Mouse (Mus musculus) hindbrain, embryonic 11.5 days (tissue): Measurements from ENCODE around the gene Gm12184. TPM values are rescaled to one million over a fixed set of nuclear protein-coding genes. Genes with fewer than 3 reads are reported as not detected.

Experiments
- ATAC-seq: fragments of 200-750 bp; cut with Nextera tagmentation; 2 replicates; pipeline ENCODE4 v1.8.0; 2017; ENCODE audit warnings: mild to moderate bottlenecking, moderate TSS enrichment, moderate library complexity; ENCODE audit not compliant: low FRiP score
- DNase-seq: peaks from one replicate; pipeline ENCODE4 v3.0.0-alpha.2; 2015; ENCODE audit warnings: low spot score
- H3K27ac ChIP-seq: fragments of 300-500 bp; sonication (generic); 2 replicates; pipeline ENCODE4 v1.5.1; 2014; ENCODE audit warnings: mild to moderate bottlenecking, low read depth, low read length
- H3K27me3 ChIP-seq: fragments of 300-500 bp; sonication (generic); 2 replicates; pipeline ENCODE4 v1.6.1; 2014; ENCODE audit warnings: mild to moderate bottlenecking, low read length, moderate library complexity, mixed read lengths; ENCODE audit not compliant: control insufficient read depth, insufficient read depth
- H3K36me3 ChIP-seq: fragments of 300-500 bp; sonication (generic); 2 replicates; pipeline ENCODE4 v1.6.1; 2014; ENCODE audit warnings: mild to moderate bottlenecking, low read length, moderate library complexity, mixed read lengths; ENCODE audit not compliant: control insufficient read depth, insufficient read depth
- H3K4me1 ChIP-seq: fragments of 300-500 bp; sonication (generic); replicated peaks from 2 replicates; pipeline ENCODE4 v1.6.1; 2014; ENCODE audit warnings: low read length, mixed read lengths; ENCODE audit not compliant: control insufficient read depth, insufficient read depth
- H3K4me2 ChIP-seq: fragments of 300-500 bp; sonication (generic); replicated peaks from 2 replicates; pipeline ENCODE4 v1.6.1; 2014; ENCODE audit warnings: mild to moderate bottlenecking, low read depth, low read length
- H3K4me3 ChIP-seq: fragments of 300-500 bp; sonication (generic); 2 replicates; pipeline ENCODE4 v1.5.1; 2014; ENCODE audit warnings: low read depth, low read length
- H3K9ac ChIP-seq: fragments of 300-500 bp; sonication (generic); 2 replicates; pipeline ENCODE4 v1.6.1; 2014; ENCODE audit warnings: low read depth, low read length
- H3K9me3 ChIP-seq: fragments of 300-500 bp; sonication (generic); 2 replicates; pipeline ENCODE4 v1.6.1; 2016; ENCODE audit warnings: low read length; ENCODE audit not compliant: control insufficient read depth
- WGBS: fragments of 180-500 bp; shearing (Covaris S2); extraction: QIAGEN DNeasy Blood & Tissue Kit; methylation state at CpG from one replicate; pipeline ENCODE4 v1.1.7; 2014; 5-methylcytosine and 5-hydroxymethylcytosine counted together
- polyA plus RNA-seq: library from polyadenylated mRNA; unstranded; fragments of >200 nt; fragmentation: Nextera tagmentation; extraction: Ambion mirVana; gene quantifications from 2 replicates; pipeline ENCODE4 v1.2.1, GENCODE M21; 2014

Gene Gm12184
- polyA plus RNA-seq, 1 experiment from 2014 or later, result 5.8 TPM

GRCm38 (mm10) chr11:48833078-48833730 is 6.7 kb upstream of the Gm12184 start:
- Histone ChIP-seq H3K9me3 (no peaks in the 10 kb centered on the region), H3K36me3 (no peaks in the 10 kb centered on the region), H3K4me1 (0 out of 2 replicates have a peak, but pooled peaks cover under 1% of the 10 kb centered on the region), H3K4me2 (no peak overlapping the region), H3K4me3 (peak overlapping the region; percentile 20; the same call in 1 of the 2 replicates), H3K9ac (no peak overlapping the region), H3K27ac (no peak overlapping the region), H3K27me3 (peaks cover 5% of the 10 kb centered on the region; the same call in 1 of the 2 replicates)
- DNase-seq (no peak), ATAC-seq (peak; percentile 10)
- 40% methylated on average over 9 of the region's 9 CpGs for WGBS

DNA sequence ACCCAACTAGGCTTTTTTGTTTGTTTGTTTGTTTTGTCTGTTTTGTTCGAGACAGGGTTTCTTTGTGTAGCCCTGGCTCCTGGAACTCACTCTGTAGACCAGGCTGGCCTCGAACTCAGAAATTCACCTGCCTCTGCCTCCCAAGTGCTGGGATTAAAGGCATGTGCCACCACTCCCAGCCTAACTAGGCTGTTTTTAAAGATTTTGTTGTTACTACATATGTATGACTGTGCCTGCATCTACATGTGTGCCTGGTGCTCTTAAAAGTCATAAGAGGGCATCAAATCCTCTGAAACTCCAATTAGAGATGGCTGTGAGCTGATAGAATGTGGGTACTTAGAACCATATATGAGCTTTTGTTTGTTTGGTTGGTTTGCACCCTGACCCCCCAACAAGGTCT is 4.8 kb upstream of the Gm12184 start:
- H3K27me3 ChIP-seq, result 0 out of 2 replicates have a peak, but pooled peaks cover 2% of the 10 kb centered on the region
- DNase-seq, result no peak
- no peak overlapping the region for H3K9ac ChIP-seq
- no peak overlapping the region for H3K4me3 ChIP-seq
- no peak overlapping the region for H3K27ac ChIP-seq
- no peak overlapping the region for H3K4me2 ChIP-seq
- no peaks in the 10 kb centered on the region for H3K4me1 ChIP-seq
- H3K36me3 ChIP-seq, result no peaks in the 10 kb centered on the region
- H3K9me3 ChIP-seq, result no peaks in the 10 kb centered on the region
- ATAC-seq, result no peak
- WGBS, result 84% methylated on average over 2 of the region's 2 CpGs

DNA sequence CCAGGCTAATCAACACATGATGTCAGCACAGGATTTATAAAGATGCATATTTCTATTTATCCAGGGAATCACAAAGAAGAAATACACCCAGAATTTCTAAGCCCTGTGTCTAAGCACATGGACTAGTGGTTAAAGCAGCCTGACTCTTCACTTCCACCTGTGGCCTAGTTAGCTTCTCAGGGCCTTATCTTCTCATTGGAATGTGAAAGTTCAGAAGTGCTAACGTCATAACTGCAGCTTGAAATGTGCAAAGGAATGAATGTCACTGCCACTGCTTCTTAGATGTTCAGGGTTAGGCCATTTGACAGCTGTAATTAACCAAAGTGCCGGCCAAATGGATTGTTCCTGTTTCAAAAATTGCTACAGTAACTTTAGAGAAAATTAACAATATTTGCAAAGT is 3.8 kb upstream of the Gm12184 start:
- H3K4me2 ChIP-seq, result no peak overlapping the region
- H3K4me3 ChIP-seq, result no peak overlapping the region
- no peak overlapping the region for H3K9ac ChIP-seq
- H3K27me3 ChIP-seq, result no peaks in the 10 kb centered on the region
- no peaks in the 10 kb centered on the region for H3K36me3 ChIP-seq
- DNase-seq (no peak), ATAC-seq (no peak)
- no peaks in the 10 kb centered on the region for H3K9me3 ChIP-seq
- 83% methylated on average over 2 of the region's 2 CpGs for WGBS
- no peak overlapping the region for H3K27ac ChIP-seq
- H3K4me1 ChIP-seq, result no peaks in the 10 kb centered on the region

GRCm38 (mm10) chr11:48827926-48828325 is 1.5 kb upstream of the Gm12184 start:
- no peak for ATAC-seq
- Histone ChIP-seq H3K27me3 (peaks cover 13% of the 10 kb centered on the region), H3K4me3 (no peak overlapping the region), H3K4me1 (no peaks in the 10 kb centered on the region), H3K36me3 (no peaks in the 10 kb centered on the region), H3K9me3 (no peaks in the 10 kb centered on the region), H3K27ac (no peak overlapping the region), H3K4me2 (no peak overlapping the region), H3K9ac (no peak overlapping the region)
- no peak for DNase-seq
- WGBS, result 76% methylated on average over 6 of the region's 6 CpGs

DNA sequence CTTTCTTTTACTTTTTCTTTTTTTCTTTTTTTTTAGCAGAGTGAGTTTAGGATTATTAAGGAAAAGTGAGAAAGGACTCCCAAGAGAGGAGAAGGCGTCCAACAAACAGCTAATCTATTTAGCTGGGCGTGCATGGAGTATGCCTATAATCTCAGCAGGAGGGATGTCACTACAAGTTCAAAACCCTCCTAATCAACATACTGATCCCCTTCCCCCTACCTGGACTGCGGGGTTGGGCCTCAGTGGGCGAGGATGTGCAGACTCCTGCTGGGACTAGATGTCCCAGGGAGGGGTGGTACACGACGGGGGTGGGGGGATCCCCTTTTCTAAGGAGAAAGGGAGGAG is 269 bp upstream of the Gm12184 start:
- peak overlapping the region; percentile 40 for H3K4me3 ChIP-seq
- under 1% methylated on average over 6 of the region's 6 CpGs for WGBS
- H3K4me2 ChIP-seq, result peak overlapping the region; percentile 52
- H3K9me3 ChIP-seq, result no peaks in the 10 kb centered on the region
- no peaks in the 10 kb centered on the region for H3K4me1 ChIP-seq
- H3K27me3 ChIP-seq, result peaks cover 13% of the 10 kb centered on the region
- H3K36me3 ChIP-seq, result no peaks in the 10 kb centered on the region
- ATAC-seq (peak; percentile 46; the same call in 1 of the 2 replicates), DNase-seq (peak; percentile 58)
- H3K9ac ChIP-seq, result no peak overlapping the region
- H3K27ac ChIP-seq, result no peak overlapping the region

GRCm38 (mm10) chr11:48824311-48824830 is 2.1 kb downstream of the Gm12184 start:
- Histone ChIP-seq H3K9me3 (no peaks in the 10 kb centered on the region), H3K27me3 (peaks cover 13% of the 10 kb centered on the region), H3K36me3 (no peaks in the 10 kb centered on the region), H3K9ac (0 out of 2 replicates have a peak overlapping the region, but pooled peaks have one; percentile 1), H3K4me1 (no peaks in the 10 kb centered on the region), H3K4me2 (peak overlapping the region; percentile 41), H3K27ac (no peak overlapping the region), H3K4me3 (peak overlapping the region; percentile 26)
- ATAC-seq (no peak), DNase-seq (peak; percentile 34)
- 3% methylated on average over 22 of the region's 22 CpGs for WGBS

DNA sequence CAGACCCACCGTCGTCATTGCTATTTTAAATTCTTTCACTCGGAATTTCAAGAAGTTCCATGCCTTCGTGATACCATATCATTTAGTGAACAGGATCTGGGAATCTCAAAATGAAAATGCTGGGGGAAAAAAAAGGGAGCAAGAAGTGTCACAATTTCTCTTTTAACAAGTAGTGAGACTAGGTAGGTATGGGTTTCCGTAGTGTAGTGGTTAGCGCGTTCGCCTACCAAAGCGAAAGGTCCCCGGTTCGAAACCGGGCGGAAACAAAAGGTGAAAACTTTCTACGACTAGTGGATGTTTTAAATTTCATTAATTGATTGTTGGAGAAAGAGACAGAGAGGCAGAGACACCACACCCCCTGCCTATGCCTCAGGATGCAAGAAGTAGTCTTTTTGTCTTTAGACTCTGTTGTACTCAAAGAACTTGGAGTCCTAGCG is 2.9 kb downstream of the Gm12184 start:
- WGBS, result 1% methylated on average over 15 of the region's 15 CpGs
- peak; percentile 86 for DNase-seq
- peak; percentile 18; the same call in 1 of the 2 replicates for ATAC-seq
- peak overlapping the region; percentile 41 for H3K4me2 ChIP-seq
- H3K27ac ChIP-seq, result no peak overlapping the region
- peak overlapping the region; percentile 26 for H3K4me3 ChIP-seq
- H3K27me3 ChIP-seq, result peaks cover 13% of the 10 kb centered on the region
- no peaks in the 10 kb centered on the region for H3K9me3 ChIP-seq
- H3K36me3 ChIP-seq, result no peaks in the 10 kb centered on the region
- no peak overlapping the region for H3K9ac ChIP-seq
- H3K4me1 ChIP-seq, result no peaks in the 10 kb centered on the region

DNA sequence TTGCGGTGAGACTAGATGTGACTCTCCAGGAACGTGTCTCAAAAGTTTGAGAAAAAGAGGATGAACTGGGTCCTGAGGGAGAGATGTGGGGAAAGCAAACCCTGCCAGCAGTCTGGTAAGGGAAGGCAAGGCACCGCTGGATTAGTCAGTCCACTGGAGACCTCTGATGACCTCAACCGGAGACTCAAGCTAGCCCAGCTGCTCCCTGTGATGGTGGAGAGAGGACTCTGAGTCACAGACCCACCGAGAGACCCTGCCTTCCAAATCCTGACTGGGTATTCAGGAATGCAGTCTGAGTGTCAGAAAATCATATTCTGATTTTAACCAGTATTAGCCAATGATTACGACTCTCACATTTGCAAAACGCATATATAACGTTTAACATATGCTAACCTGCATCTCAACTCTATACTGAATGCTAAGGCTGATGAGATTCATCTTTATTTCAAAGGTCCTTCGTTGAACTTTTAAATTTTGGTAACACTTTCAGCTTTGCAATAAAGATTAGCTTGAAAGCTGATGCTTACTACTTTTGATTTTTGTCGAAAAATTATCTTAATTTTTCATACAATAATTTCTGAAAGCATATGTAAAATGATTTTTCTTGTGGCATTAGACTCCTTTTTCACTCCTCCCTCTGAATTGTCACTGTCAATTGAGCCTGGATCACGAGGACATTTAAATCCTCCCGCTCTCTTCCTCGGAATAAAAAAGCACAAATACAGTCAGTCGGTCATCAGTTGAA is 3.5 kb downstream of the Gm12184 start:
- DNase-seq (no peak), ATAC-seq (no peak)
- Histone ChIP-seq H3K9ac (no peak overlapping the region), H3K4me1 (no peaks in the 10 kb centered on the region), H3K4me3 (peak overlapping the region; percentile 26; the same call in 1 of the 2 replicates), H3K27ac (no peak overlapping the region), H3K4me2 (no peak overlapping the region; the same call in 1 of the 2 replicates), H3K36me3 (no peaks in the 10 kb centered on the region), H3K27me3 (peaks cover 13% of the 10 kb centered on the region), H3K9me3 (no peaks in the 10 kb centered on the region)
- 39% methylated on average over 14 of the region's 14 CpGs for WGBS
